Mouse (Mus musculus) liver, embryonic 12.5 days (tissue): ENCODE measurements at regions not wholly inside any gene's neighbourhood (a gene's known extent, or its start where the extent isn't known, plus 50 kb on each side); places are given as distances from the start of the nearest gene placed in this dataset.

Source experiments
- ATAC-seq: fragments of 200-750 bp; cut with Nextera tagmentation; 2 replicates; pipeline ENCODE4 v1.8.0; 2017; ENCODE audit warnings: moderate number of reproducible peaks, mild to moderate bottlenecking, moderate library complexity
- H3K27ac ChIP-seq: fragments of 300-500 bp; sonication (generic); 2 replicates; pipeline ENCODE4 v1.5.1; 2016; ENCODE audit warnings: mild to moderate bottlenecking
- H3K27me3 ChIP-seq: fragments of 300-500 bp; sonication (generic); replicated peaks from 2 replicates; pipeline ENCODE4 v1.6.1; 2016; ENCODE audit warnings: mild to moderate bottlenecking, moderate library complexity
- H3K36me3 ChIP-seq: fragments of 300-500 bp; sonication (generic); 2 replicates; pipeline ENCODE4 v1.6.1; 2016; ENCODE audit warnings: mild to moderate bottlenecking, moderate library complexity
- H3K4me1 ChIP-seq: fragments of 300-500 bp; sonication (generic); 2 replicates; pipeline ENCODE4 v1.6.1; 2016
- H3K4me2 ChIP-seq: fragments of 300-500 bp; sonication (generic); 2 replicates; pipeline ENCODE4 v1.6.1; 2016; ENCODE audit warnings: mild to moderate bottlenecking, moderate library complexity
- H3K4me3 ChIP-seq: fragments of 300-500 bp; sonication (generic); 2 replicates; pipeline ENCODE4 v1.5.1; 2016; ENCODE audit warnings: mild to moderate bottlenecking, moderate library complexity
- H3K9ac ChIP-seq: fragments of 300-500 bp; sonication (generic); 2 replicates; pipeline ENCODE4 v1.6.1; 2016; ENCODE audit warnings: mild to moderate bottlenecking, moderate library complexity
- H3K9me3 ChIP-seq: fragments of 300-500 bp; sonication (generic); replicated peaks from 2 replicates; pipeline ENCODE4 v1.6.1; 2016; ENCODE audit warnings: mild to moderate bottlenecking, moderate library complexity
- WGBS: fragments of 180-500 bp; shearing (Covaris S2); methylation state at CpG from one replicate; pipeline ENCODE4 v1.1.7; 2016; ENCODE audit not compliant: insufficient replicate concordance; 5-methylcytosine and 5-hydroxymethylcytosine counted together

GRCm38 (mm10) chr4:62870391-62870983 is 94.9 kb upstream of the Zfp618 start:
- H3K27ac ChIP-seq = no peak overlapping the region
- H3K36me3 ChIP-seq = no peaks in the 10 kb centered on the region
- H3K4me3 ChIP-seq = no peak overlapping the region
- no peak overlapping the region for H3K9ac ChIP-seq
- 62% methylated on average over 14 of the region's 14 CpGs for WGBS
- no peak for ATAC-seq
- H3K4me2 ChIP-seq = no peak overlapping the region
- no peaks in the 10 kb centered on the region for H3K9me3 ChIP-seq
- H3K27me3 ChIP-seq = no peaks in the 10 kb centered on the region
- H3K4me1 ChIP-seq = no peaks in the 10 kb centered on the region

GRCm38 (mm10) chr4:62872562-62872961 is 92.8 kb upstream of the Zfp618 start:
- H3K4me3 ChIP-seq = no peak overlapping the region
- no peak overlapping the region for H3K4me2 ChIP-seq
- no peak overlapping the region for H3K27ac ChIP-seq
- H3K36me3 ChIP-seq = no peaks in the 10 kb centered on the region
- no peak for ATAC-seq
- H3K9ac ChIP-seq = no peak overlapping the region
- H3K27me3 ChIP-seq = no peaks in the 10 kb centered on the region
- H3K4me1 ChIP-seq = no peaks in the 10 kb centered on the region
- no peaks in the 10 kb centered on the region for H3K9me3 ChIP-seq
- 64% methylated on average over 10 of the region's 10 CpGs for WGBS

- Histone ChIP-seq H3K9ac (no peak overlapping the region), H3K36me3 (no peaks in the 10 kb centered on the region), H3K4me2 (no peak overlapping the region), H3K9me3 (no peaks in the 10 kb centered on the region), H3K4me3 (no peak overlapping the region), H3K4me1 (no peaks in the 10 kb centered on the region), H3K27ac (no peak overlapping the region), H3K27me3 (no peaks in the 10 kb centered on the region)
- ATAC-seq = no peak
- WGBS = 72% methylated on average over 12 of the region's 12 CpGs
Measured at GRCm38 (mm10) chr4:62873986-62874385, 91.4 kb upstream of the Zfp618 start.

- 61% methylated on average over 7 of the region's 7 CpGs for WGBS
- no peak overlapping the region for H3K27ac ChIP-seq
- no peak overlapping the region for H3K4me2 ChIP-seq
- no peak overlapping the region for H3K4me3 ChIP-seq
- H3K9ac ChIP-seq = no peak overlapping the region
- no peak for ATAC-seq
- H3K4me1 ChIP-seq = no peaks in the 10 kb centered on the region
- H3K9me3 ChIP-seq = no peaks in the 10 kb centered on the region
- H3K36me3 ChIP-seq = no peaks in the 10 kb centered on the region
- H3K27me3 ChIP-seq = no peaks in the 10 kb centered on the region
Measured at GRCm38 (mm10) chr4:62878063-62878462, 87.3 kb upstream of the Zfp618 start.

- H3K4me2 ChIP-seq = no peak overlapping the region
- no peaks in the 10 kb centered on the region for H3K36me3 ChIP-seq
- no peaks in the 10 kb centered on the region for H3K4me1 ChIP-seq
- H3K9me3 ChIP-seq = no peaks in the 10 kb centered on the region
- ATAC-seq = no peak
- H3K27ac ChIP-seq = no peak overlapping the region
- WGBS = 75% methylated on average over 3 of the region's 3 CpGs
- H3K9ac ChIP-seq = no peak overlapping the region
- H3K4me3 ChIP-seq = no peak overlapping the region
- H3K27me3 ChIP-seq = no peaks in the 10 kb centered on the region
Measured at GRCm38 (mm10) chr4:62878927-62879326, 86.4 kb upstream of the Zfp618 start.

- 59% methylated on average over 11 of the region's 11 CpGs for WGBS
- no peak for ATAC-seq
Measured at GRCm38 (mm10) chr4:62881824-62882223, 83.5 kb upstream of the Zfp618 start.

GRCm38 (mm10) chr4:62882276-62882675 is 83.1 kb upstream of the Zfp618 start:
- Histone ChIP-seq H3K36me3 (no peaks in the 10 kb centered on the region), H3K9me3 (no peaks in the 10 kb centered on the region), H3K27me3 (no peaks in the 10 kb centered on the region), H3K9ac (no peak overlapping the region), H3K4me2 (no peak overlapping the region), H3K4me1 (no peaks in the 10 kb centered on the region), H3K27ac (no peak overlapping the region), H3K4me3 (no peak overlapping the region)
- no peak for ATAC-seq
- 70% methylated on average over 8 of the region's 8 CpGs for WGBS

More at GRCm38 (mm10) chr4:62881824-62882223, 83.5 kb upstream of the Zfp618 start:
- Histone ChIP-seq H3K36me3 (no peaks in the 10 kb centered on the region), H3K9ac (no peak overlapping the region), H3K27ac (no peak overlapping the region), H3K4me2 (no peak overlapping the region), H3K4me1 (no peaks in the 10 kb centered on the region), H3K9me3 (no peaks in the 10 kb centered on the region), H3K4me3 (no peak overlapping the region), H3K27me3 (no peaks in the 10 kb centered on the region)

GRCm38 (mm10) chr4:62888736-62889135 is 76.6 kb upstream of the Zfp618 start:
- WGBS = 71% methylated on average over 7 of the region's 7 CpGs
- H3K4me2 ChIP-seq = no peak overlapping the region
- H3K9me3 ChIP-seq = no peaks in the 10 kb centered on the region
- H3K27me3 ChIP-seq = peaks cover 12% of the 10 kb centered on the region
- no peak overlapping the region for H3K27ac ChIP-seq
- no peaks in the 10 kb centered on the region for H3K36me3 ChIP-seq
- H3K9ac ChIP-seq = no peak overlapping the region
- H3K4me3 ChIP-seq = no peak overlapping the region
- ATAC-seq = no peak
- no peaks in the 10 kb centered on the region for H3K4me1 ChIP-seq

- H3K9ac ChIP-seq = no peak overlapping the region
- H3K27ac ChIP-seq = no peak overlapping the region
- WGBS = 30% methylated on average over 4 of the region's 4 CpGs
- no peak overlapping the region for H3K4me3 ChIP-seq
- no peak overlapping the region for H3K4me2 ChIP-seq
- no peak for ATAC-seq
- no peaks in the 10 kb centered on the region for H3K4me1 ChIP-seq
- H3K9me3 ChIP-seq = no peaks in the 10 kb centered on the region
- no peaks in the 10 kb centered on the region for H3K36me3 ChIP-seq
- H3K27me3 ChIP-seq = peaks cover 12% of the 10 kb centered on the region
Measured at GRCm38 (mm10) chr4:62889708-62890107, 75.7 kb upstream of the Zfp618 start.

- no peak for ATAC-seq
- 34% methylated on average over 21 of the region's 21 CpGs for WGBS
- H3K4me3 ChIP-seq = no peak overlapping the region
- no peak overlapping the region for H3K9ac ChIP-seq
- H3K4me1 ChIP-seq = no peaks in the 10 kb centered on the region
- H3K27me3 ChIP-seq = peaks cover 12% of the 10 kb centered on the region
- H3K9me3 ChIP-seq = no peaks in the 10 kb centered on the region
- H3K36me3 ChIP-seq = no peaks in the 10 kb centered on the region
- H3K27ac ChIP-seq = no peak overlapping the region
- H3K4me2 ChIP-seq = no peak overlapping the region
Measured at GRCm38 (mm10) chr4:62890588-62891580, 74.5 kb upstream of the Zfp618 start.

- no peak overlapping the region for H3K27ac ChIP-seq
- H3K4me3 ChIP-seq = no peak overlapping the region
- no peaks in the 10 kb centered on the region for H3K4me1 ChIP-seq
- no peak overlapping the region for H3K4me2 ChIP-seq
- no peaks in the 10 kb centered on the region for H3K9me3 ChIP-seq
- ATAC-seq = no peak
- WGBS = 49% methylated on average over 4 of the region's 4 CpGs
- H3K9ac ChIP-seq = no peak overlapping the region
- no peaks in the 10 kb centered on the region for H3K36me3 ChIP-seq
- H3K27me3 ChIP-seq = no peaks in the 10 kb centered on the region
Measured at GRCm38 (mm10) chr4:62912891-62913290, 52.5 kb upstream of the Zfp618 start.
